Mouse (Mus musculus): ENCODE data around the gene Spp2. TPM values are rescaled to one million over a fixed set of nuclear protein-coding genes. Genes with fewer than 3 reads are reported as not detected.
A peak's percentile ranks its signal among the peaks of the same experiment; 100 is the strongest.

Spp2 gene
- polyA plus RNA-seq, 1 experiment from 2014 or later: 3.2 TPM

- no peak overlapping the region for H3K27ac ChIP-seq (ENCODE audit: poor library complexity, severe bottlenecking)
- H3K36me3 ChIP-seq: no peaks in the 10 kb centered on the region
- no peak overlapping the region for H3K9ac ChIP-seq
- ATAC-seq (ENCODE audit: insufficient number of reproducible peaks, low FRiP score): no peak
- H3K9me3 ChIP-seq (replicated peaks): peaks cover 6% of the 10 kb centered on the region; the same call in 1 of the 2 replicates
- no peak overlapping the region for H3K4me2 ChIP-seq
- no peaks in the 10 kb centered on the region for H3K27me3 ChIP-seq (replicated peaks)
- 0 out of 2 replicates have a peak, but pooled peaks cover 2% of the 10 kb centered on the region for H3K4me1 ChIP-seq (replicated peaks)
- WGBS: 38% methylated on average over 3 of the region's 3 CpGs
- H3K4me3 ChIP-seq: no peak overlapping the region
These were observed 49.0 kb downstream of the Spp2 start for GRCm38 (mm10) chr1:88455761-88456160.

- no peak overlapping the region for H3K4me3 ChIP-seq
- H3K9me3 ChIP-seq (replicated peaks): peaks cover 6% of the 10 kb centered on the region; the same call in 1 of the 2 replicates
- no peaks in the 10 kb centered on the region for H3K36me3 ChIP-seq
- no peaks in the 10 kb centered on the region for H3K27me3 ChIP-seq (replicated peaks)
- ATAC-seq (ENCODE audit: insufficient number of reproducible peaks, low FRiP score): peak; percentile 39; the same call in 1 of the 2 replicates
- no peak overlapping the region for H3K4me2 ChIP-seq
- peaks cover 7% of the 10 kb centered on the region for H3K4me1 ChIP-seq (replicated peaks)
- WGBS: 53% methylated on average over 14 of the region's 14 CpGs
- no peak overlapping the region for H3K9ac ChIP-seq
- H3K27ac ChIP-seq (ENCODE audit: poor library complexity, severe bottlenecking): no peak overlapping the region
These were observed 49.8 kb downstream of the Spp2 start for GRCm38 (mm10) chr1:88456451-88457072.

- Histone ChIP-seq H3K27me3 (replicated peaks) (no peaks in the 10 kb centered on the region), H3K4me3 (no peak overlapping the region), H3K36me3 (no peaks in the 10 kb centered on the region), H3K27ac (ENCODE audit: poor library complexity, severe bottlenecking) (no peak overlapping the region), H3K9me3 (replicated peaks) (peaks cover 6% of the 10 kb centered on the region; the same call in 1 of the 2 replicates), H3K9ac (no peak overlapping the region), H3K4me1 (replicated peaks) (peaks cover 19% of the 10 kb centered on the region), H3K4me2 (no peak overlapping the region)
- WGBS: 87% methylated on average over 4 of the region's 4 CpGs
- no peak for ATAC-seq (ENCODE audit: insufficient number of reproducible peaks, low FRiP score)
These were observed 52.4 kb downstream of the Spp2 start for GRCm38 (mm10) chr1:88459196-88459595.

- Histone ChIP-seq H3K4me3 (no peak overlapping the region), H3K4me1 (replicated peaks) (peaks cover 19% of the 10 kb centered on the region), H3K27ac (ENCODE audit: poor library complexity, severe bottlenecking) (no peak overlapping the region), H3K4me2 (no peak overlapping the region), H3K9ac (no peak overlapping the region), H3K9me3 (replicated peaks) (peaks cover 6% of the 10 kb centered on the region; the same call in 1 of the 2 replicates), H3K27me3 (replicated peaks) (no peaks in the 10 kb centered on the region), H3K36me3 (no peaks in the 10 kb centered on the region)
- WGBS: 84% methylated on average over 5 of the region's 5 CpGs
- no peak for ATAC-seq (ENCODE audit: insufficient number of reproducible peaks, low FRiP score)
These were observed 52.9 kb downstream of the Spp2 start for GRCm38 (mm10) chr1:88459655-88460054.

- Histone ChIP-seq H3K4me2 (no peak overlapping the region), H3K4me3 (no peak overlapping the region), H3K4me1 (replicated peaks) (peaks cover 19% of the 10 kb centered on the region), H3K36me3 (no peaks in the 10 kb centered on the region), H3K27me3 (replicated peaks) (no peaks in the 10 kb centered on the region), H3K9me3 (replicated peaks) (peaks cover 6% of the 10 kb centered on the region; the same call in 1 of the 2 replicates), H3K9ac (no peak overlapping the region), H3K27ac (ENCODE audit: poor library complexity, severe bottlenecking) (no peak overlapping the region)
- WGBS: 20% methylated on average over 1 of the region's 1 CpGs
- no peak for ATAC-seq (ENCODE audit: insufficient number of reproducible peaks, low FRiP score)
These were observed 54.3 kb downstream of the Spp2 start for GRCm38 (mm10) chr1:88461096-88461495.

GRCm38 (mm10) chr1:88462484-88462883, 55.7 kb downstream of the Spp2 start:
- Histone ChIP-seq H3K27me3 (replicated peaks) (no peaks in the 10 kb centered on the region), H3K9ac (no peak overlapping the region), H3K9me3 (replicated peaks) (peaks cover 6% of the 10 kb centered on the region; the same call in 1 of the 2 replicates), H3K36me3 (no peaks in the 10 kb centered on the region), H3K4me1 (replicated peaks) (peaks cover 18% of the 10 kb centered on the region), H3K4me2 (no peak overlapping the region), H3K27ac (ENCODE audit: poor library complexity, severe bottlenecking) (no peak overlapping the region), H3K4me3 (no peak overlapping the region)
- 54% methylated on average over 6 of the region's 6 CpGs for WGBS
- ATAC-seq (ENCODE audit: insufficient number of reproducible peaks, low FRiP score): no peak

- no peak overlapping the region for H3K9ac ChIP-seq
- H3K27me3 ChIP-seq (replicated peaks): no peaks in the 10 kb centered on the region
- H3K4me3 ChIP-seq: no peak overlapping the region
- 81% methylated on average over 3 of the region's 3 CpGs for WGBS
- no peak overlapping the region for H3K4me2 ChIP-seq
- H3K27ac ChIP-seq (ENCODE audit: poor library complexity, severe bottlenecking): no peak overlapping the region
- H3K4me1 ChIP-seq (replicated peaks): peaks cover 18% of the 10 kb centered on the region
- H3K9me3 ChIP-seq (replicated peaks): peaks cover 6% of the 10 kb centered on the region; the same call in 1 of the 2 replicates
- ATAC-seq (ENCODE audit: insufficient number of reproducible peaks, low FRiP score): no peak
- no peaks in the 10 kb centered on the region for H3K36me3 ChIP-seq
These were observed 56.5 kb downstream of the Spp2 start for GRCm38 (mm10) chr1:88463241-88463640.

- Histone ChIP-seq H3K27me3 (replicated peaks) (no peaks in the 10 kb centered on the region), H3K27ac (ENCODE audit: poor library complexity, severe bottlenecking) (no peak overlapping the region), H3K4me2 (no peak overlapping the region), H3K9me3 (replicated peaks) (peaks cover under 1% of the 10 kb centered on the region; the same call in 1 of the 2 replicates), H3K4me3 (no peak overlapping the region), H3K36me3 (no peaks in the 10 kb centered on the region), H3K9ac (no peak overlapping the region), H3K4me1 (replicated peaks) (peaks cover 18% of the 10 kb centered on the region)
- 54% methylated on average over 6 of the region's 6 CpGs for WGBS
- ATAC-seq (ENCODE audit: insufficient number of reproducible peaks, low FRiP score): no peak
These were observed 57.5 kb downstream of the Spp2 start for GRCm38 (mm10) chr1:88464109-88464905.

GRCm38 (mm10) chr1:88465722-88466121, 59.0 kb downstream of the Spp2 start:
- Histone ChIP-seq H3K27ac (ENCODE audit: poor library complexity, severe bottlenecking) (no peak overlapping the region), H3K4me1 (replicated peaks) (peaks cover 18% of the 10 kb centered on the region), H3K9me3 (replicated peaks) (no peaks in the 10 kb centered on the region), H3K36me3 (no peaks in the 10 kb centered on the region), H3K27me3 (replicated peaks) (no peaks in the 10 kb centered on the region), H3K4me3 (no peak overlapping the region), H3K4me2 (no peak overlapping the region), H3K9ac (no peak overlapping the region)
- ATAC-seq (ENCODE audit: insufficient number of reproducible peaks, low FRiP score): peak; percentile 45; the same call in 1 of the 2 replicates
- 63% methylated on average over 4 of the region's 4 CpGs for WGBS

- Histone ChIP-seq H3K27me3 (replicated peaks) (no peaks in the 10 kb centered on the region), H3K4me1 (replicated peaks) (peaks cover 12% of the 10 kb centered on the region), H3K9ac (no peak overlapping the region), H3K4me3 (no peak overlapping the region), H3K9me3 (replicated peaks) (no peaks in the 10 kb centered on the region), H3K4me2 (no peak overlapping the region), H3K27ac (ENCODE audit: poor library complexity, severe bottlenecking) (no peak overlapping the region), H3K36me3 (no peaks in the 10 kb centered on the region)
- 77% methylated on average over 8 of the region's 8 CpGs for WGBS
- ATAC-seq (ENCODE audit: insufficient number of reproducible peaks, low FRiP score): no peak
These were observed 59.7 kb downstream of the Spp2 start for GRCm38 (mm10) chr1:88466325-88467064.

- no peak for ATAC-seq (ENCODE audit: insufficient number of reproducible peaks, low FRiP score)
- 82% methylated on average over 5 of the region's 5 CpGs for WGBS
- Histone ChIP-seq H3K27me3 (replicated peaks) (no peaks in the 10 kb centered on the region), H3K27ac (ENCODE audit: poor library complexity, severe bottlenecking) (no peak overlapping the region), H3K9me3 (replicated peaks) (no peaks in the 10 kb centered on the region), H3K36me3 (no peaks in the 10 kb centered on the region), H3K4me2 (no peak overlapping the region), H3K4me3 (no peak overlapping the region), H3K9ac (no peak overlapping the region), H3K4me1 (replicated peaks) (peaks cover 12% of the 10 kb centered on the region)
These were observed 61.1 kb downstream of the Spp2 start for GRCm38 (mm10) chr1:88467866-88468265.

All from heart, embryonic 12.5 days (tissue).